Mouse (Mus musculus): ENCODE results near the gene Klf15.

Klf15 gene

GRCm38 (mm10) chr6:90513074-90513856 lies 50.9 kb downstream of the Klf15 start:
- Histone ChIP-seq H3K4me1 (replicated peaks; ENCODE audit: low read depth, low read length) (peaks cover 51% of the 10 kb centered on the region), H3K36me3 (ENCODE audit: insufficient read depth, low read length) (no peaks in the 10 kb centered on the region), H3K4me3 (replicated peaks; ENCODE audit: low read length) (no peak overlapping the region), H3K27me3 (ENCODE audit: insufficient read depth, low read length) (peaks cover 4% of the 10 kb centered on the region; the same call in 1 of the 2 replicates), H3K9me3 (ENCODE audit: low read length) (0 out of 2 replicates have a peak, but pooled peaks cover 4% of the 10 kb centered on the region)
- TF ChIP-seq POU5F1 (IDR thresholded peaks at IDR 0.05; ENCODE audit: borderline replicate concordance, low read length) (no peak), NANOG (IDR thresholded peaks at IDR 0.05; ENCODE audit: borderline replicate concordance, low read length) (no peak), CTCF (conservative IDR thresholded peaks at IDR 0.05; ENCODE audit: low read length) (no peak)

GRCm38 (mm10) chr6:90514369-90514768 lies 52.0 kb downstream of the Klf15 start:
- no peaks in the 10 kb centered on the region for H3K36me3 ChIP-seq (ENCODE audit: insufficient read depth, low read length)
- no peak overlapping the region for H3K4me3 ChIP-seq (replicated peaks; ENCODE audit: low read length)
- H3K9me3 ChIP-seq (ENCODE audit: low read length), result peaks cover 8% of the 10 kb centered on the region
- peaks cover 4% of the 10 kb centered on the region; the same call in 1 of the 2 replicates for H3K27me3 ChIP-seq (ENCODE audit: insufficient read depth, low read length)
- TF ChIP-seq CTCF (conservative IDR thresholded peaks at IDR 0.05; ENCODE audit: low read length) (no peak), POU5F1 (IDR thresholded peaks at IDR 0.05; ENCODE audit: borderline replicate concordance, low read length) (no peak), NANOG (IDR thresholded peaks at IDR 0.05; ENCODE audit: borderline replicate concordance, low read length) (no peak)
- peaks cover 40% of the 10 kb centered on the region for H3K4me1 ChIP-seq (replicated peaks; ENCODE audit: low read depth, low read length)

- Histone ChIP-seq H3K27me3 (ENCODE audit: insufficient read depth, low read length) (peaks cover 4% of the 10 kb centered on the region; the same call in 1 of the 2 replicates), H3K4me3 (replicated peaks; ENCODE audit: low read length) (no peak overlapping the region), H3K9me3 (ENCODE audit: low read length) (peaks cover 7% of the 10 kb centered on the region), H3K36me3 (ENCODE audit: insufficient read depth, low read length) (no peaks in the 10 kb centered on the region), H3K4me1 (replicated peaks; ENCODE audit: low read depth, low read length) (peaks cover 35% of the 10 kb centered on the region)
- no peak for TF ChIP-seq NANOG (IDR thresholded peaks at IDR 0.05; ENCODE audit: borderline replicate concordance, low read length)
- TF ChIP-seq CTCF (conservative IDR thresholded peaks at IDR 0.05; ENCODE audit: low read length), result peak; percentile 73
- TF ChIP-seq POU5F1 (IDR thresholded peaks at IDR 0.05; ENCODE audit: borderline replicate concordance, low read length), result no peak
Observed at GRCm38 (mm10) chr6:90514883-90515405, 52.6 kb downstream of the Klf15 start.

GRCm38 (mm10) chr6:90518892-90519291 lies 56.5 kb downstream of the Klf15 start:
- TF ChIP-seq CTCF (conservative IDR thresholded peaks at IDR 0.05; ENCODE audit: low read length), result no peak
- no peak for TF ChIP-seq POU5F1 (IDR thresholded peaks at IDR 0.05; ENCODE audit: borderline replicate concordance, low read length)
- no peak for TF ChIP-seq NANOG (IDR thresholded peaks at IDR 0.05; ENCODE audit: borderline replicate concordance, low read length)

GRCm38 (mm10) chr6:90519375-90519774 lies 57.0 kb downstream of the Klf15 start:
- Histone ChIP-seq H3K4me3 (replicated peaks; ENCODE audit: low read length) (no peak overlapping the region), H3K4me1 (replicated peaks; ENCODE audit: low read depth, low read length) (peaks cover 7% of the 10 kb centered on the region), H3K27me3 (ENCODE audit: insufficient read depth, low read length) (peaks cover 4% of the 10 kb centered on the region; the same call in 1 of the 2 replicates), H3K9me3 (ENCODE audit: low read length) (peaks cover 4% of the 10 kb centered on the region), H3K36me3 (ENCODE audit: insufficient read depth, low read length) (no peaks in the 10 kb centered on the region)
- TF ChIP-seq NANOG (IDR thresholded peaks at IDR 0.05; ENCODE audit: borderline replicate concordance, low read length), result no peak
- TF ChIP-seq POU5F1 (IDR thresholded peaks at IDR 0.05; ENCODE audit: borderline replicate concordance, low read length), result no peak
- TF ChIP-seq CTCF (conservative IDR thresholded peaks at IDR 0.05; ENCODE audit: low read length), result no peak

More at GRCm38 (mm10) chr6:90518892-90519291, 56.5 kb downstream of the Klf15 start:
- Histone ChIP-seq H3K36me3 (ENCODE audit: insufficient read depth, low read length) (no peaks in the 10 kb centered on the region), H3K27me3 (ENCODE audit: insufficient read depth, low read length) (peaks cover 4% of the 10 kb centered on the region; the same call in 1 of the 2 replicates), H3K4me1 (replicated peaks; ENCODE audit: low read depth, low read length) (peaks cover 11% of the 10 kb centered on the region), H3K9me3 (ENCODE audit: low read length) (peaks cover 4% of the 10 kb centered on the region), H3K4me3 (replicated peaks; ENCODE audit: low read length) (no peak overlapping the region)

Measured in E14TG2a.4 (cell line).